In the genomic region with DNA sequence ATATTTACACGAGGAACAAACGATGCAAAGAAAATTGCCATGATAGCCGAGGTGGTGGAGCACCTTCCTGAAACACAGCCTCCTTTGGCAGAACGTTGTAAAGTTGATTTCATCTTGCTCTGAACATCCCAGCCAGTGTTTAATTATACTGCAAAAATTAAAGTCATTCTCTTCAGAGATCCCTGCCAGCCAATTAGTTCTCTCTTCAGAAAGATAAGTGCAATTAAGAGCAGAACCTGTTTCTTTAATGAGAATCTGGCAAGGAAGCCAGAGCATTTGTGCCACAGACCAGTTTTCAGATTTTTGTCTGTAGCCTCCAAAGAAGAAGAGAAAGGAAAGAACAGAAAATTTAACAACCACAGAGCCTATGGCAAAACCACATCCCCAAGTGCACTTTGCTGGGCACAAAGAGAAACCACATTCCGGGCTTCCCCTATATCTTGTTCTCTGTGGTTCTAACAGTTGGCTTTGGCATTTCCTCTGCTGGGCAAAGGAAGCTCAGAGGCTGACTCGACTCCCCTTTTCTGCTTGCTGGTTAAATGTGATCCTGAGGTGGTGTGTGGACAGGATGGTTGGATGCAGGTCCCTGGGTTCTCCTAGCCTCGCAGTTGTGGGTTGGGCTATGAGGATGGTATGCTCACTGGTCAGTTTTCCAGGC, we compare ENCODE assay signal across 25 mouse cellular contexts. TPM values are rescaled to one million over a fixed set of nuclear protein-coding genes. Genes with fewer than 3 reads are reported as not detected.
A peak's percentile ranks its signal among the peaks of the same experiment; 100 is the strongest.
DNase-seq lines count a peak whose midpoint lies in the region; ATAC-seq lines count a peak whose summit lies in the region.
"Had no signal": no experiment of that assay in that cellular context is flagged by ENCODE, and none has a peak within 500 bp of the region (broad histone marks: within the 10 kb centered on the region; RNA-seq: fewer than 3 reads in every experiment).

No protein-coding gene starts in this region.

- H3K4me3 ChIP-seq in forebrain, embryonic 14.5 days (ENCODE audit: low read depth, low read length) = no peak overlapping the region
- no peak overlapping the region for H3K4me3 ChIP-seq in liver, embryonic 11.5 days (ENCODE audit: low read depth, low read length)
- H3K4me3 ChIP-seq: embryonic facial prominence, embryonic 13.5 days; erythroblast, embryonic 14.5 days; heart, embryonic 10.5 days; hindbrain, embryonic 15.5 days; kidney, embryonic 15.5 days; limb, embryonic 13.5 days; midbrain, embryonic 10.5 days; neural tube, embryonic 15.5 days had no signal

- H3K9me3 ChIP-seq in forebrain, embryonic 14.5 days (replicated peaks; ENCODE audit: control insufficient read depth, low read length) = no peaks in the 10 kb centered on the region
- H3K9me3 ChIP-seq in liver, embryonic 11.5 days (ENCODE audit: control insufficient read depth, low read length) = no peaks in the 10 kb centered on the region
- H3K9me3 ChIP-seq: embryonic facial prominence, embryonic 13.5 days; heart, embryonic 10.5 days; hindbrain, embryonic 15.5 days; kidney, embryonic 15.5 days; limb, embryonic 13.5 days; midbrain, embryonic 10.5 days; neural tube, embryonic 15.5 days had no signal

- no peaks in the 10 kb centered on the region for H3K36me3 ChIP-seq in forebrain, embryonic 14.5 days (ENCODE audit: control insufficient read depth, insufficient read depth, low read length)
- H3K36me3 ChIP-seq in liver, embryonic 11.5 days (ENCODE audit: control insufficient read depth, insufficient read depth, low read length) = no peaks in the 10 kb centered on the region
- H3K36me3 ChIP-seq: embryonic facial prominence, embryonic 13.5 days; hindbrain, embryonic 15.5 days; kidney, embryonic 15.5 days; limb, embryonic 13.5 days; midbrain, embryonic 10.5 days; neural tube, embryonic 15.5 days had no signal

- 47% methylated on average over 7 of the region's 7 CpGs for WGBS in forebrain, embryonic 14.5 days
- WGBS in liver, embryonic 11.5 days = 66% methylated on average over 7 of the region's 7 CpGs

- peak overlapping the region; percentile 39; the same call in 1 of the 2 replicates for H3K27ac ChIP-seq in forebrain, embryonic 14.5 days (ENCODE audit: low read depth, low read length)
- H3K27ac ChIP-seq in liver, embryonic 11.5 days (ENCODE audit: low read depth, low read length) = no peak overlapping the region
- H3K27ac ChIP-seq: embryonic facial prominence, embryonic 13.5 days; heart, embryonic 10.5 days; hindbrain, embryonic 15.5 days; kidney, embryonic 15.5 days; limb, embryonic 13.5 days; liver, embryonic 14.5 days; midbrain, embryonic 10.5 days; neural tube, embryonic 15.5 days had no signal

- ATAC-seq in forebrain, embryonic 14.5 days = no peak
- ATAC-seq in liver, embryonic 11.5 days (replicated peaks; ENCODE audit: low FRiP score) = no peak
- ATAC-seq: intestine, embryonic 16.5 days had no signal

- peak; percentile 56 for DNase-seq in CD4-positive helper T cell, adult 2 months (ENCODE audit: low read depth, low spot score)
- DNase-seq in Muller cell, postnatal 12 days (ENCODE audit: inconsistent ontology term) = peak; percentile 58
- peak; percentile 74 for DNase-seq in forebrain, embryonic 14.5 days (ENCODE audit: low spot score)
- peak; percentile 28 for DNase-seq in induced T-regulatory cell, adult 2 months (ENCODE audit: low read depth)
- no peak for DNase-seq in liver, embryonic 11.5 days (ENCODE audit: low spot score)
- no peak for DNase-seq in lung, postnatal 10 days
- DNase-seq in gastrocnemius, adult 18-20 months (ENCODE audit: low spot score) = no peak
- DNase-seq: cerebellum, adult 2 months; cerebellum, postnatal 25 days; embryo, embryonic 11 days; heart, postnatal 4 days; kidney, postnatal 36 days; lung, embryonic 14.5 days; lung, postnatal 4 days; thymus, adult 18-20 months had no signal

- no peak overlapping the region for H3K4me2 ChIP-seq in forebrain, embryonic 14.5 days (ENCODE audit: low read length)
- H3K4me2 ChIP-seq in liver, embryonic 11.5 days = no peak overlapping the region
- H3K4me2 ChIP-seq: embryonic facial prominence, embryonic 13.5 days; hindbrain, embryonic 15.5 days; kidney, embryonic 15.5 days; limb, embryonic 13.5 days; lung, embryonic 14.5 days; neural tube, embryonic 15.5 days had no signal

- no peaks in the 10 kb centered on the region for H3K27me3 ChIP-seq in forebrain, embryonic 14.5 days (replicated peaks; ENCODE audit: control insufficient read depth, insufficient read depth, low read length)
- H3K27me3 ChIP-seq in liver, embryonic 11.5 days (replicated peaks; ENCODE audit: control insufficient read depth, insufficient read depth, low read length) = no peaks in the 10 kb centered on the region
- H3K27me3 ChIP-seq: embryonic facial prominence, embryonic 13.5 days; hindbrain, embryonic 15.5 days; kidney, embryonic 15.5 days; limb, embryonic 13.5 days; neural tube, embryonic 15.5 days had no signal

- no peaks in the 10 kb centered on the region for H3K4me1 ChIP-seq in forebrain, embryonic 14.5 days (ENCODE audit: control insufficient read depth, insufficient read depth, low read length)
- H3K4me1 ChIP-seq in liver, embryonic 11.5 days (replicated peaks; ENCODE audit: control insufficient read depth, insufficient read depth, low read length) = no peaks in the 10 kb centered on the region
- H3K4me1 ChIP-seq: embryonic facial prominence, embryonic 13.5 days; heart, embryonic 10.5 days; hindbrain, embryonic 15.5 days; kidney, embryonic 15.5 days; limb, embryonic 13.5 days; midbrain, embryonic 10.5 days; neural tube, embryonic 15.5 days had no signal

- H3K9ac ChIP-seq in forebrain, embryonic 14.5 days (ENCODE audit: low read length) = no peak overlapping the region
- no peak overlapping the region for H3K9ac ChIP-seq in liver, embryonic 11.5 days (ENCODE audit: low read depth, low read length)
- H3K9ac ChIP-seq: embryonic facial prominence, embryonic 13.5 days; hindbrain, embryonic 15.5 days; kidney, embryonic 15.5 days; limb, embryonic 13.5 days; liver, embryonic 14.5 days; lung, embryonic 14.5 days; neural tube, embryonic 15.5 days had no signal

RNA-seq across cellular contexts. Expression of a gene that starts 40.9 kb away (rescaled TPM):
- 0.33 and 0.69 TPM in 2 replicates for polyA plus RNA-seq in forebrain, embryonic 14.5 days (2014; fragmentation: Nextera tagmentation; extraction: Ambion mirVana)
- polyA plus RNA-seq in liver, embryonic 11.5 days (2014; fragmentation: Nextera tagmentation; extraction: Ambion mirVana) = 0.60 and 1.2 TPM in 2 replicates
- 10 to 100 TPM in 1 of 2 experiments, 1 to 10 TPM in 1; 4.8 to 10.3 TPM for total RNA-seq in gastrocnemius, adult 18-20 months (2021)
- polyA plus RNA-seq: erythroblast, embryonic 14.5 days had no signal

Comparison
In these comparisons a context has a peak if more than half of its experiments do, and no peak if none do; other contexts are left out.
1. DNase-seq: peak in CD4-positive helper T cell, adult 2 months (single experiment), Muller cell, postnatal 12 days (single experiment), forebrain, embryonic 14.5 days (single experiment) and induced T-regulatory cell, adult 2 months (single experiment); none in liver, embryonic 11.5 days (single experiment), lung, postnatal 10 days (single experiment) and gastrocnemius, adult 18-20 months (single experiment).